Mouse (Mus musculus) ovary, postnatal 36 days (tissue): ENCODE results near the gene 4932429P05Rik.

Experiments
- DNase-seq: peaks from one replicate; pipeline ENCODE4 v3.0.0; 2022; ENCODE audit warnings: low spot score, mixed read lengths

Gene 4932429P05Rik

DNA sequence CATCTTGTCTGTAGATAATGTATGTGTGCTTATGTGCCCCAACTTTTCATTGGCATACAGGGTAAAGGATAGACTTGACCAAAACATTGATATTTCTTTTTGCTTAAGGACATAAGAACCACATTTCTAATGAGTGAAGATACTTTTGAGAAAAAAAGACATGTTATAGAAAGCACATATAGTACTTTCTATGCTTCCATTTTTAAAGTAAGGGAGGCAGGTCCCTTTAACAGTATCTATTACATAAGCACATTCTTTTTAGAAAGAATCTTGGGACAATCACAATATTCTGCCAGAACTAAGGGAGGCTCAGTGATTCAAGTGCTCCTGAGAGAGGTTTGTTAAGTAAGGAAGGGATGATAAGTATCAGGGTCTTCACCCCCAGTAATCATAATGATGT, at the start of gene 4932429P05Rik:
Gene 4932429P05Rik, plus strand, starts transcription at position 301 of the 400 bp plus-strand sequence.
- DNase-seq, result no peak
